Mouse (Mus musculus): ENCODE measurements around the gene Il4.

DNA sequence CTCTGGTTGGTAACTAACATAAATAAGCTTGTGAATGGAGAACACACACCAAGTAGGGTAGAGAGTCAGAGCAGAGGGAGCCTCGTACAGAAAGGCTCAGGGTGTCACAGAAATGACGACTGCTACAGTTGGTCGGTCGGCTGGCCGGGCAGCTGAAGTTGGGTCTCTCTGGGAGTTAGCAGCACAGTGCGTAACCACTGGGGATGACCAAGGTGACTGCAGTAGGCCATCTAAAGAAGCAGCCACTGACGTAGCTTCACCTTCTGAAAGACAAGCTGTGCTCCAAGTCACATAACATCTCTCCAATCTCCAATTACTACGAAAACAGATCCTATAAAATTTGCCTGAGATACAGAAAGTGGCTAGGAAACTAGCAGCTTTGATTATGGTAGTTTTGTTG lies 38.9 kb upstream of the Il4 start:
- TF ChIP-seq HCFC1 (IDR thresholded peaks at IDR 0.05; ENCODE audit: borderline replicate concordance, insufficient read depth, low read length) (no peak), MAFK (IDR thresholded peaks at IDR 0.05; ENCODE audit: insufficient read depth, low read depth, low read length) (no peak), CHD2 (IDR thresholded peaks at IDR 0.05; ENCODE audit: low read depth, low read length) (no peak)

Measured in ES-E14 (cell line).